Mouse (Mus musculus) E14TG2a.4 (cell line): ENCODE data around the gene Asb3.

Source experiments
- CTCF ChIP-seq: conservative IDR thresholded peaks from 2 replicates; pipeline ENCODE4 v1.5.1; 2014; ENCODE audit warnings: low read length
- NANOG ChIP-seq: IDR thresholded peaks from 2 replicates; pipeline ENCODE4 v1.6.1; 2014; ENCODE audit warnings: borderline replicate concordance, low read length, mixed read lengths
- POU5F1 ChIP-seq: IDR thresholded peaks from 2 replicates; pipeline ENCODE4 v1.6.1; 2014; ENCODE audit warnings: low read length, borderline replicate concordance

DNA sequence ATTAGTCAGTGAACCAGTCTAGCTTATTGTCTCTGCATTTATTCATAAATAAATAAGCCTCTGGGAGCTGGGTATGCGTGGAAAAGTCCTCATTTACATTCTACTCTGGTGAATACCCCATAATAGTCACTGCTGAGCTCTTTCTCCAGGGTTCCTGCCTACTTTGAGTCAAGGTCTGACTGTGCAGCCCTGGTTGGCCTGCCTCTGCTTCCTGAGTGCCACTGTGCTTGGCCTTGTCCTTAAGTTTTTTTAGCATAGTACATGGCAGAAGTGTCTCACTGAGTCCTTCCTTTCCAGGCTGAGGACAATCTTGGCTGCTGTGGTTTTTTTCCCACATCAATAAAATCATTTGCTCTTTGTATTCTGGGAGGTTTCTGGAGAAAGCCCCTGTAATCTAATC, 35.4 kb downstream of the Asb3 start:
- TF ChIP-seq CTCF (no peak), NANOG (no peak), POU5F1 (no peak)
